Mouse (Mus musculus) left cerebral cortex, postnatal 36 days (tissue): ENCODE data around the gene Dclre1c. TPM values are rescaled to one million over a fixed set of nuclear protein-coding genes. Genes with fewer than 3 reads are reported as not detected.
"Not testable (repeated sequence)": the region's sequence is repeated elsewhere in the genome, so short reads cannot be mapped to it uniquely, and the experiment has no call there.

Experiments
- DNase-seq, 2 experiments: peaks; one replicate each; pipeline ENCODE4 v3.0.0; 2021 to 2022; ENCODE audit warnings: low spot score in 2 of 2, mixed read lengths in 1 of 2
- intact Hi-C: fragments of 180-260 bp; cut with DNase I; formaldehyde crosslinking; loops from one replicate; pipeline ENCODE4 v1.15.1; 2025
- total RNA-seq, 2 experiments: library from RNA; stranded (reverse); gene quantifications; 2 replicates each; pipeline ENCODE4 v1.2.3; 2021

The Dclre1c gene
- total RNA-seq: 10 to 100 TPM in 1 of 2 experiments, 1 to 10 TPM in 1; 8.8 to 15.5 TPM

DNA sequence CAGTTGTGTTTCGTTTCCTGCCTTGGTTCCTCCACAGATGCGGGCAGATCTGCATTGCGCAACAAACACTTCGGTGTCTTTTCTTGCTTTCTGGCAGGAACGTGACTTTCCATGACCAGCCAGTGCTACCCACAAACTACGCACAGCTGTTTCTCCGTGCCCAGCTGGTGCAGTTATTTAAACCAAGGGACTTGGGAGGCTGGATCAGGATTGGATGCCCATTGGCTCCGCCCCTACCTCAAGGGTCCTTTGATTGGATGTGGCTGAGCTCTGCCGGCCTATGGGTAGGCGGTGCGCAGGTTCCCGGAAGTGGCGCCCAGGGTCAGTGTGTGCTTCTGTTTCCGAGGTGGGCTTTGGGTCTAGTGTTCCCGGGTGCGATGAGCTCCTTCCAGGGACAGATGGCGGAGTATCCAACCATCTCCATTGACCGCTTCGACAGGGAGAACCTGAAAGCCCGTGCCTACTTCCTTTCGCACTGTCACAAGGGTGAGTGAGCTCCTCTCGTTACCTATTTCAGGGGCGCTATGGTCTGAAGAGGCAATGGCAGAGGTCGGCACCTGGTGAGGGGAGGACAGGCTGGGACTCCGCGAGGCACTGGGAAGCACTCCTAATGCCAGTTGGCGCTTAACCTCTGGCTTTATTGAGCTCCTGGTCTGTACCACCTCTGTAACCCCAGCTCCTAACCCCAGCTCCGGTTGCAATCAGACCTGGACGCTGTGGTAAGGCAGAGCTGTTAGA is at the start of gene Dclre1c:
Dclre1c (plus strand) TSS at position 291 of the 738 bp plus-strand sequence.
- intact Hi-C loops: no loop called here
- peak; percentile 90 to 91 for DNase-seq

- DNase-seq: no peak
- intact Hi-C loops: no loop called here
Measured at GRCm38 (mm10) chr2:3387105-3387860, 36.6 kb upstream of the Dclre1c start.

- DNase-seq: no peak
- intact Hi-C loops: no loop called here
Measured at GRCm38 (mm10) chr2:3391945-3392344, 32.0 kb upstream of the Dclre1c start.

DNA sequence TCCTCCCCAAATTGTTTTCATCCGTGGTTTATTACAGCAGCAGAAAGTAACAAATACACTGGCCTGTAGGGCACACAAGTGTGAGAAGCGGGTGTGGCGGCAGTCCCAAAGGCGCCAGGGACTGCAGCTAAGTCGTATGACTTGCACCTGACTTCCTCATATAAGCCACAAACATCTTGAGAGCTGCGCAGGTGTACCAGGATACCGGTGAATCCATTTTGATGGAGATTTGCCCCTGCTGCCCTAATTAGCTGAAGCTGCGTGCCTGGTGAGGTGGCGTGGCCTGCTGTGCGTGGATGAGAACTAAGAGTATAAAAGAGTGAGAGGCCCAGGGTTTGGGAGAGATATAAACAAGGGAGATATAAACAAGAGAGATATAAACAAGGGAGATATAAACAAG is 26.8 kb upstream of the Dclre1c start, which contains the start of gene Olah:
Olah (minus strand) TSS at position 101 of the 400 bp plus-strand sequence.
- intact Hi-C loops: not testable (repeated sequence)

GRCm38 (mm10) chr2:3405981-3406380 is 17.9 kb upstream of the Dclre1c start:
- no peak for DNase-seq
- intact Hi-C loops: loop anchor here (5.0 kb wide), 1 partner anchor 44 kb away; no protein-coding TSS in a partner anchor

More for the DNA sequence above, 26.8 kb upstream of the Dclre1c start, which contains the start of gene Olah:
- DNase-seq: not testable (repeated sequence)

DNA sequence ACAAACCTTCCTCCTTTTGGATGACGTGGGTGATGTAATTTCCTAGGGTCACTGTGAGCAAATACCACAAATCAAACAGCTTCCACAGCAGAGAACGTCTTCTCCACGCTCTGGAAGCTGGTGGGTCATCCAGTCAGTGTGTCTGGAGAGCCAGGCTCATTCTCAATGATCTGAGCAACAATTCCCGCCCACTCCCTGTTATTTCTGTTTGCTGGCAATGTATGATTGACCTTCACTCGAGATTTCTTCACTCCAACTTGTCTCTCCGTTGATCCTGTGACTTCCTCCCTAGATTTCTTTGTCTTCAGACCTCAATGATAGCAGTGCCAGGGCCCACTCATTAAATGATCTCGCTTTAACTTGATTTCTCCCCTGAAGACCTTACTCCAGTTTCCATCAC is 16.2 kb upstream of the Dclre1c start:
- DNase-seq: no peak
- intact Hi-C loops: loop anchor here (5.0 kb wide), 1 partner anchor 45 kb away; no protein-coding TSS in a partner anchor

GRCm38 (mm10) chr2:3414241-3414640 is 9.7 kb upstream of the Dclre1c start:
- intact Hi-C loops: no loop called here
- peak; percentile 30 to 52 for DNase-seq

DNA sequence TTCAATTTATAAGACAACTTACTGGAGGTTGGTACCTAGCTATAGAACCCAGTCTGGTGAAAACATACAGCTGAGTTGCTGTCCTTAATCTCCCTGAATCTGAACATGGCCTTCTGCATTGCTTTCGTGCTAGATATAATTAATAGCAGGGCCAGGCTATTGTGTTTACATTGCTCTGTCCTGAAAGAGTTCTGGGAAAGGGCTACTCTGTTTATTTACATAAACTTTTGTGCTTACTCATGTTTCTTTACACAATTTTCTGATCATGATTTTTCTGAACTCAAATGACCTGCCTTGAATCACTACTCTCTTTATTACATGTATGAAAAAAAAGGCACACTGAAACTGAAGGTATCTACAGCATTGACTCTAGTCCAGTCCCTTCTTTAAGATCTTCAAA is 8.3 kb upstream of the Dclre1c start:
- intact Hi-C loops: loop anchor here (5.0 kb wide), 2 partner anchors 68 to 97 kb away; partner anchors contain the start of genes Cdnf, Gm45902 and Hspa14
- no peak for DNase-seq

- peak; percentile 93 to 94 for DNase-seq
- intact Hi-C loops: loop anchor here (5.0 kb wide), 2 partner anchors 72 to 93 kb away; partner anchors contain the start of genes Cdnf, Gm45902 and Hspa14
Measured at GRCm38 (mm10) chr2:3418883-3419431, 5.0 kb upstream of the Dclre1c start.

- DNase-seq: no peak
Measured at GRCm38 (mm10) chr2:3420157-3420556, 3.8 kb upstream of the Dclre1c start.

GRCm38 (mm10) chr2:3422548-3422947 is 1.4 kb upstream of the Dclre1c start, which contains the start of gene Meig1:
Gene Meig1 (minus strand): TSS chr2:3422648.
- DNase-seq: no peak
- intact Hi-C loops: no loop called here

More at GRCm38 (mm10) chr2:3420157-3420556, 3.8 kb upstream of the Dclre1c start:
- intact Hi-C loops: no loop called here

DNA sequence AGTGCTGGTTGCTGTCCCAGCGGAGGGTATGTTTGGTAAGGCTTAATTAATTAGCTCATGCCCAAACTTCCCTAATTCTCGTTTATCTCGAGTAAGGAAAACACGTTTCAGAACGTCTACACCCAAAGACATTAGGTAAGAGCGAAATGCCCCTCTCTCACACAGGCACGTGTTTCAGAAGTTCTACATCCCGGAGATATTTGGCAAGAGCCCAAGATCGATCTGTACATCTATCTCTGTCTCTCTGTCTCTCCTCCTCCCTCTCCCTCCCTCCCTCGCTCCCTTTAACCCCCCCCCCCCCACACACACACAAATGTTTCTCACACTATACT is 614 bp downstream of the Dclre1c start:
- intact Hi-C loops: no loop called here
- DNase-seq: no peak

DNA sequence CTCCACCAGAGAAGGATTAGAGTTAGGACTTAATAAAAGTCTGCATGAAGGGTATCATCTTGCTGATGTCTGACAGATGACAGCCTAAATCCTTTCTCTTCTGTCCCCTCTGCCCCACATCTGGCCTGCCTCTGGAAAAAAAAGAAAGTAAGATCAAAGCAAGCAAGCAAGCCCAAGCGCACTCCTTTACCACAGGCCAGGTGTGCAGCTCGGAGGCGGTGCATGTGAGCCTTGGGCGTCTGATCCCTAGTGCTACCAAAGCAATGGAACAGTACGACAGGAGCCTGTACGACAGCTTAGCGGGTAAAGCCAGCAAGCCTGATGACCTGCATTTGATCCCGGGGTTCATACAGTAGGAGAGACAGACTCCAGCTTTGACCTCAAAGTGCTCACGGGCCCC is 7.0 kb downstream of the Dclre1c start:
- DNase-seq: no peak

GRCm38 (mm10) chr2:3435369-3436061 is 11.6 kb downstream of the Dclre1c start:
- intact Hi-C loops: no loop called here
- no peak for DNase-seq

More for the DNA sequence above, 7.0 kb downstream of the Dclre1c start:
- intact Hi-C loops: no loop called here

- DNase-seq: no peak
- intact Hi-C loops: no loop called here
Measured at GRCm38 (mm10) chr2:3437956-3438355, 14.0 kb downstream of the Dclre1c start.

DNA sequence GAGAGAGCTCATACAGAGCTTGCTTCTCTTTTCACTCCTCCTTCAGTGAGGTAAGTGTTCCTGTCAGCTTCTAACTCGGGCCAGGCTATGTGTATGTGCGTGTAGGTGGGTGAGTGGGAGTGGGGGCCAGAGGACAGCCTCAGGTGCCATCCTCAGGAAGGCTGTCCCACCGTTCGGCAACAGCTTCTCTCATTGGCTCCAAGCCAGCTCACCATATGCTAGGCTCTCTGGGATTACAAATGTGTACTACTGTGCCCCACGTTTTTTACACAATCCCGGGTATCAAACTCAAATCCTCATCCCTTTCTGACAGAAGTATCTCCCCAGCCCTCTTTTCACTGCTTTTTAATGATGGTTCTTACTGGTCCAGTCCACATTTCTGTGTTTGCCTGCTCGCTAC is 20.3 kb downstream of the Dclre1c start:
- DNase-seq: no peak
- intact Hi-C loops: no loop called here

DNA sequence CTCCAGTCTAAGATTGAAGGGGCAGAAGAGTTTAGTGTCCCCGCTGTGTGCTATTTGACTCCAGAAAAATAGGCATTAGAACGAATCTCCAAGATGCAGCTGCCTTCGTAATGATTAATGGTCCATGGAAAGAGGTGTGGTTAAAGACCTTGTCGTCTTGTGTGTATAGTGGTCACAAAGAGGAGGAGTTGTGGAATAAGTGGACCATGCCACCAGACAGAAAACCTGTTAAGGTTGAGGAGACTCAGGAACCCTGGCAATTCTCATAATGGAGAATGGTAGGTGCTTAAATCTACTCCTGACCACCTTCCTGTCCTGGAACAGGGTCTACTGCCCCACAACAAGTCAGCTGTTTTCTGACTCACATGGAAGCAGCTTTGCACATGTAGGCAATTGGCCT is 22.1 kb downstream of the Dclre1c start:
- no peak for DNase-seq
- intact Hi-C loops: no loop called here

GRCm38 (mm10) chr2:3449431-3449830 is 25.5 kb downstream of the Dclre1c start:
- DNase-seq: peak; percentile 50 to 52
- intact Hi-C loops: no loop called here

GRCm38 (mm10) chr2:3453096-3453495 is 29.2 kb downstream of the Dclre1c start:
- DNase-seq: no peak
- intact Hi-C loops: no loop called here

DNA sequence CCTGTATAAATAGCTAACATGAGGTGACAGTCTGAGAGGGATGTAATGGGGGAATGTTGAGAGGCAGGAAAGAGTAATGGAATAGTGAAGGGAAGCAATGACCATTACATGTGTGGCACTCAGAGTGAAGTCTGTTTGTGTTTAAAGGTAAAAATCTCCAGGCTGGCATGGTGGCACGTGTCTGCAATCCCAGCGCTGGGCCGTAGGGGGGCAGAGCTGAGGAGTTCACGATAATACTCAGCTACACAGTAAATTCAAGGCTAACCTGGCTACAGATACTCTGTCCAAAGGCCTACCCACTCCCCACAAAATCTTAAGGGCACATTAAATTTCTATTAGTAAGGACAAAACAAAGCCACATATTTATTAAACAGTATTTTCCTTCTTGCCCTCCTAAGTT is 32.7 kb downstream of the Dclre1c start:
- no peak for DNase-seq
- intact Hi-C loops: no loop called here
